Mouse (Mus musculus): ENCODE measurements around the gene Mfap1b. TPM values are rescaled to one million over a fixed set of nuclear protein-coding genes. Genes with fewer than 3 reads are reported as not detected.
"Not testable (repeated sequence)": the region's sequence is repeated elsewhere in the genome, so short reads cannot be mapped to it uniquely, and the experiment has no call there.

Mfap1b gene
- polyA plus RNA-seq, 1 experiment: 0.29 TPM

GRCm38 (mm10) chr2:121507951-121508330 lies 34.1 kb upstream of the Mfap1b start:
- Histone ChIP-seq H3K27me3 (ENCODE audit: control insufficient read depth) (no peaks in the 10 kb centered on the region), H3K4me1 (ENCODE audit: control insufficient read depth) (peaks cover 52% of the 10 kb centered on the region), H3K4me3 (replicated peaks) (peak overlapping the region; percentile 71), H3K9me3 (ENCODE audit: control insufficient read depth, low read length) (peaks cover 2% of the 10 kb centered on the region; the same call in 1 of the 2 replicates), H3K36me3 (ENCODE audit: control insufficient read depth) (peaks cover 54% of the 10 kb centered on the region)
- no peak for TF ChIP-seq GATA1 (IDR thresholded peaks at IDR 0.05; ENCODE audit: low read length)

DNA sequence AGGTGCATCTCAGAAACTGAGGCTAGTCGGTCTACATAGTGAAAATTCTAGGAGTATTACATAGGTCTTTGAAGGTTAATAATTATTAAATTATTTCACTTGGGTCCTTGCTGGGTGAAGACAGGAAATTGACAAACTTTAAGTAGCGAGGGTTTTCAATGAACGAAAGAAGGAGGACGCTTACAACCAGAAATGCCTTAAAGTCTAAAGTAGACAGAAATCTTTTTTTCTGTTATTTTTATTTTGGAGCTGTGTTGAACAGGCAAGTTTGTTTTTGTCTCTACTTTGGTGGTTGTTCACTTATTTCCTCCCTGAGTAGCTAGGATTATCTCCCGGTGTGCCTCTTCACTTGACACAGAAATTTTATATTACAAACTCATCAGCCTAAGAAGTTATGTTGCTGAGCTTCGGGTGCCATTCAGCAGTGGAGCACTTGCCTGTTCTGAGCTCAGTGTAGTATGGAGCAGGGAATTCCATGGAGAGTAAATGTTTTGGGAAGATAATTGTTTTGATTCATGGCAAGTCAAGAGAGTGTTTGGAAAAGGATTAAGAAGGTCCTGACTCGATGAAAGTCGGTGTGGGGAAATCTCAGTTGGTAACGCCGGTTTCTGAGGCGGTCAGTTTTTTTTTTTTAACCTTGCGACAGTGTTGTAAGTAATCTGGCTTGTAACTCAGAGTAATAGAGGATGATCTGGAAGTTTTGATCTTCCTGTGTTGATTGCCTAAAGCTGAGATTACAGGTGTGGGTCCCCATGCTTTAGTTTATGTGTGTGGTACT lies 33.5 kb upstream of the Mfap1b start:
- Histone ChIP-seq H3K9me3 (ENCODE audit: control insufficient read depth, low read length) (peaks cover 2% of the 10 kb centered on the region; the same call in 1 of the 2 replicates), H3K27me3 (ENCODE audit: control insufficient read depth) (no peaks in the 10 kb centered on the region), H3K4me3 (replicated peaks) (peak overlapping the region; percentile 71), H3K36me3 (ENCODE audit: control insufficient read depth) (peaks cover 51% of the 10 kb centered on the region), H3K4me1 (ENCODE audit: control insufficient read depth) (peaks cover 47% of the 10 kb centered on the region)
- no peak for TF ChIP-seq TAL1 (IDR thresholded peaks at IDR 0.05; ENCODE audit: low read length)
- no peak for TF ChIP-seq GATA1 (IDR thresholded peaks at IDR 0.05; ENCODE audit: low read length)

GRCm38 (mm10) chr2:121505942-121506882 lies 32.3 kb upstream of the Mfap1b start, which contains the start of the genes Mfap1a and Wdr76:
Gene Mfap1a (minus strand): TSS chr2:121506665.
Gene Wdr76 (plus strand): TSS chr2:121506723.
- Histone ChIP-seq H3K4me3 (replicated peaks) (peak within 1 kb of the TSS; percentile 71), H3K4me1 (ENCODE audit: control insufficient read depth) (peaks cover 43% of the 10 kb centered on the region), H3K36me3 (ENCODE audit: control insufficient read depth) (peaks cover 42% of the 10 kb centered on the region)
- not testable (repeated sequence) for H3K27me3 ChIP-seq (ENCODE audit: control insufficient read depth); H3K9me3 ChIP-seq (ENCODE audit: control insufficient read depth, low read length)

- H3K4me1 ChIP-seq (ENCODE audit: control insufficient read depth); H3K4me3 ChIP-seq (replicated peaks); H3K9me3 ChIP-seq (ENCODE audit: control insufficient read depth, low read length); H3K27me3 ChIP-seq (ENCODE audit: control insufficient read depth): not testable (repeated sequence)
- H3K36me3 ChIP-seq (ENCODE audit: control insufficient read depth): peaks cover 14% of the 10 kb centered on the region
Observed at GRCm38 (mm10) chr2:121501550-121501949, 27.7 kb upstream of the Mfap1b start.

DNA sequence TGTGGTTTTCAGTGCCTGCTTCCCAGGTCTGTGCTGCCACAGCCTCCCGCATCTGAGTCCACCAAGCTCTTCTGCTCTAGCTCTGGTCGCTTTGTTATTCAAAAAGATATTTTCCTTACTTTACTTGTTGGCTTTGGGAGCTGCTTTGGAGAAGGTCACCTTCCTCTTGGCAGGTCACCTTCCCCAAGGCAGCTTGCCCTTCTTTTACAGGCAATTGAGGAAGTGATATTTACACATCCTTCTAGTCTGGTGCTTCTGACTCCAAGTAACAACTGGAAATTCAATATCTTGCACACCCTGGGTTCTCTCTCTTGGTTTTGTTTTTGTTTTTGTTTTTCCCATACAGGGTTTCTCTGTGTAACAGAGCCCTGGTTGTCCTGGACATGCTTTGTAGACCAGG lies 10.5 kb upstream of the Mfap1b start:
- not testable (repeated sequence) for H3K27me3 ChIP-seq (ENCODE audit: control insufficient read depth); H3K4me3 ChIP-seq (replicated peaks); H3K4me1 ChIP-seq (ENCODE audit: control insufficient read depth); H3K36me3 ChIP-seq (ENCODE audit: control insufficient read depth); H3K9me3 ChIP-seq (ENCODE audit: control insufficient read depth, low read length)

GRCm38 (mm10) chr2:121483576-121483975 lies 9.7 kb upstream of the Mfap1b start:
- no peaks in the 10 kb centered on the region for H3K9me3 ChIP-seq (ENCODE audit: control insufficient read depth, low read length)
- H3K27me3 ChIP-seq (ENCODE audit: control insufficient read depth): no peaks in the 10 kb centered on the region
- TF ChIP-seq GATA1 (IDR thresholded peaks at IDR 0.05; ENCODE audit: low read length): no peak
- no peak for TF ChIP-seq TAL1 (IDR thresholded peaks at IDR 0.05; ENCODE audit: low read length)
- H3K4me3 ChIP-seq (replicated peaks): no peak overlapping the region
- no peaks in the 10 kb centered on the region for H3K4me1 ChIP-seq (ENCODE audit: control insufficient read depth)
- peaks cover 2% of the 10 kb centered on the region; the same call in 1 of the 2 replicates for H3K36me3 ChIP-seq (ENCODE audit: control insufficient read depth)

- H3K27me3 ChIP-seq (ENCODE audit: control insufficient read depth); H3K4me1 ChIP-seq (ENCODE audit: control insufficient read depth); H3K4me3 ChIP-seq (replicated peaks); H3K36me3 ChIP-seq (ENCODE audit: control insufficient read depth); H3K9me3 ChIP-seq (ENCODE audit: control insufficient read depth, low read length): not testable (repeated sequence)
Observed at GRCm38 (mm10) chr2:121480916-121481315, 7.0 kb upstream of the Mfap1b start.

DNA sequence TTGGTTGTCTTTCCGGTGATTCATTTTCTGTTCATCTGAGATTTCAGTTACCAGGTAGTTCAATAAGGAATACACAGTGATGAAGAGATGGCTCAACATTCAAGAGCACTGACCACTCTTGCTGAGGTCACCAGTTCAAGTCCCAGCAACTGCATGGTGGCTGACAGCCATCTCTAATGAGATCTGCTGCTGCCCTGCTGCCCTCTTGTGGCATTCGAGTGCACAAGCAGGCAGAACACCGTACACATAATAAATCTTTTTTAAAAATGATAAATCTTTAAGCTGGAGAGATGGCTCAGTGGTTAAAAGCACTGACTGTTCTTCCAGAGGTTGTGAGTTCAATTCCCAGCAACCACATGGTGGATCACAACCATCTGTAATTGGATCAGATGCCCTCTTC lies 6.6 kb upstream of the Mfap1b start:
- no peaks in the 10 kb centered on the region for H3K27me3 ChIP-seq (ENCODE audit: control insufficient read depth)
- no peak overlapping the region for H3K4me3 ChIP-seq (replicated peaks)
- H3K9me3 ChIP-seq (ENCODE audit: control insufficient read depth, low read length): no peaks in the 10 kb centered on the region
- H3K4me1 ChIP-seq (ENCODE audit: control insufficient read depth): no peaks in the 10 kb centered on the region
- H3K36me3 ChIP-seq (ENCODE audit: control insufficient read depth): peaks cover 5% of the 10 kb centered on the region
- TF ChIP-seq GATA1 (IDR thresholded peaks at IDR 0.05; ENCODE audit: low read length) (no peak), TAL1 (IDR thresholded peaks at IDR 0.05; ENCODE audit: low read length) (no peak)

DNA sequence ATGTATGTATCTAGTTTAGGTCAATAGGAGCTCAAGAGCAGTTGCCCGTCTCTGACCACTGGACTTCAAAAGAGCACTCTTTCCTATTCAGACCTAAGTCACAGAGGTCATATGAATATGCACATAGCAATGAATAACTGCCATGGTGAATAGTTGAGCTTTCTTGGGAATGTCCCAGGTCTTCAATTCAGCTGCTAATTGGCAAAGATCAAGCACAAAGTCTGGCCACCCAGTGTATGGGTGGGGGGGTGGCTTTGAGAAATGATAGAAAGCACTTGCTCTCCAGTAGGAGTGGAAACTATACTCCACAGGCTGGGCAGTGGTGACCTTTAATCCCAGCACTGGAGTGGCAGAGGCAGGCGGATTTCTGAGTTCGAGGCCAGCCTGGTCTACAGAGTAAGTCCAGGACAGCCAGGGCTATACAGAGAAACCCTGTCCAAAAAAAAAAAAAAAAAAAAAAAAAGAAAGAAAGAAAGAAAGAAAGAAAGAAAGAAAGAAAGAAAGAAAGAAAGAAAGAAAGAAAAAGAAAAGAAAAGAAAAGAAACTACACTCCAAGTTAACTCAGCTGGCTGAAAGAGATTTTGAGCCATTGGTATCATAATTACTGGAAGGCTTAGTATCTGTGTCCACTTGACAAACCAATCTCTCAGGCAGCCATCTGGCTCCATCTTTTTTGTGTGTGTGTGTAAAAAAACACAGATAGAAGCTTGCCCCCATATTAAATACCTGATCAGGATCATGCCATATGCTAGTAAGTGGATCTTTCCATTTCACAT lies 3.8 kb upstream of the Mfap1b start:
- peaks cover 6% of the 10 kb centered on the region for H3K4me1 ChIP-seq (ENCODE audit: control insufficient read depth)
- H3K36me3 ChIP-seq (ENCODE audit: control insufficient read depth): peaks cover 5% of the 10 kb centered on the region
- no peaks in the 10 kb centered on the region for H3K27me3 ChIP-seq (ENCODE audit: control insufficient read depth)
- TF ChIP-seq TAL1 (IDR thresholded peaks at IDR 0.05; ENCODE audit: low read length) (no peak), GATA1 (IDR thresholded peaks at IDR 0.05; ENCODE audit: low read length) (no peak)
- H3K4me3 ChIP-seq (replicated peaks): no peak overlapping the region
- H3K9me3 ChIP-seq (ENCODE audit: control insufficient read depth, low read length): no peaks in the 10 kb centered on the region

DNA sequence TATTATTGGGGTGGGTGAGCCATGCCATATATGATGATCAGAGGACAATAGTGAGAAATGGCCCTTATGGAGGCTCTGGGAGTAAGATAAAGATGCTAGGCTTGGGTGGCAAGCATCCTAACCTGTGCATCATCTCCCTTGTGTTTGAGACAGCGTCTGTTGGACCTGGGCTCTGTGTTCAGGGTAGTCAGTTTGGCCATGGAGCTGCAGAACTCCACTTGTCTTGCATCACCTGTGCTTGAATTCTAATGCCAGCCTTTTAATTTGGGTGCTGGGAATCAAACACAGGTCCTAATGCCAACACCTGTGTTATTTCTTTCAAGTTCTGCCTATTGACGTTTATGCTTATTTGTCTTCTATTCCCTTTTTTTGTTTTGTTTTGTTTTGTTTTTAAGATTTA lies 1.4 kb upstream of the Mfap1b start:
- not testable (repeated sequence) for H3K9me3 ChIP-seq (ENCODE audit: control insufficient read depth, low read length); H3K27me3 ChIP-seq (ENCODE audit: control insufficient read depth); H3K4me3 ChIP-seq (replicated peaks); H3K4me1 ChIP-seq (ENCODE audit: control insufficient read depth)
- H3K36me3 ChIP-seq (ENCODE audit: control insufficient read depth): peaks cover 14% of the 10 kb centered on the region

Measured in erythroblast, embryonic 14.5 days (primary cell).